Mouse (Mus musculus) small intestine, adult 2 months (tissue): ENCODE results near the gene Nt5c2. TPM values are rescaled to one million over a fixed set of nuclear protein-coding genes. Genes with fewer than 3 reads are reported as not detected.

Experiments used
- H3K27ac ChIP-seq: fragments of 200-500 bp; 2 replicates; pipeline ENCODE4 v1.5.1; 2012; ENCODE audit warnings: low read depth, low read length, control low read depth, inconsistent platforms; ENCODE audit not compliant: insufficient read depth
- H3K27me3 ChIP-seq: fragments of 200-500 bp; 2 replicates; pipeline ENCODE4 v1.6.1; 2012; ENCODE audit warnings: mild to moderate bottlenecking, moderate library complexity, low read length, inconsistent platforms; ENCODE audit not compliant: control insufficient read depth, insufficient read depth
- H3K36me3 ChIP-seq: fragments of 200-500 bp; 2 replicates; pipeline ENCODE4 v1.6.1; 2012; ENCODE audit warnings: mild to moderate bottlenecking, low read length, control low read depth, inconsistent platforms; ENCODE audit not compliant: control insufficient read depth, insufficient read depth
- H3K4me1 ChIP-seq: fragments of 200-500 bp; 2 replicates; pipeline ENCODE4 v1.6.1; 2012; ENCODE audit warnings: low read length, inconsistent platforms, mixed read lengths; ENCODE audit not compliant: control insufficient read depth, insufficient read depth, insufficient read length
- H3K4me3 ChIP-seq: fragments of 200-500 bp; 2 replicates; pipeline ENCODE4 v1.5.1; 2012; ENCODE audit warnings: low read depth, mild to moderate bottlenecking, control low read depth, inconsistent platforms, low read length, moderate library complexity
- CTCF ChIP-seq: fragments of 200-500 bp; IDR thresholded peaks from 2 replicates; pipeline ENCODE4 v1.5.1; 2012; ENCODE audit warnings: low read depth, mild to moderate bottlenecking, control low read depth, inconsistent platforms, low read length, moderate library complexity, mixed read lengths; ENCODE audit not compliant: insufficient replicate concordance, insufficient read length; ENCODE audit errors: extremely low read depth
- POLR2A ChIP-seq: fragments of 200-500 bp; IDR thresholded peaks from 2 replicates; pipeline ENCODE4 v1.6.1; 2012; ENCODE audit warnings: low read depth, mild to moderate bottlenecking, control low read depth, inconsistent platforms, low read length, moderate library complexity
- WGBS: fragments of 180-500 bp; shearing (Covaris S2); methylation state at CpG from one replicate; pipeline ENCODE4 v1.1.7; 2018; 5-methylcytosine and 5-hydroxymethylcytosine counted together
- polyA plus RNA-seq: library from polyadenylated mRNA; depleted of rRNA; stranded (reverse); fragments of >200 nt; gene quantifications from 2 replicates; pipeline ENCODE4 v1.2.3, GENCODE M21; 2012

Gene Nt5c2
- polyA plus RNA-seq, 1 experiment, result 6.1 TPM

- H3K27me3 ChIP-seq, result no peaks in the 10 kb centered on the region
- H3K4me3 ChIP-seq, result no peak overlapping the region
- no peak for TF ChIP-seq CTCF
- TF ChIP-seq POLR2A, result no peak
- H3K4me1 ChIP-seq, result no peaks in the 10 kb centered on the region
- H3K27ac ChIP-seq, result no peak overlapping the region
- WGBS, result 77% methylated on average over 9 of the region's 9 CpGs
- H3K36me3 ChIP-seq, result peaks cover 10% of the 10 kb centered on the region
Measured at GRCm38 (mm10) chr19:47029796-47030195, 14.8 kb upstream of the Nt5c2 start.

DNA sequence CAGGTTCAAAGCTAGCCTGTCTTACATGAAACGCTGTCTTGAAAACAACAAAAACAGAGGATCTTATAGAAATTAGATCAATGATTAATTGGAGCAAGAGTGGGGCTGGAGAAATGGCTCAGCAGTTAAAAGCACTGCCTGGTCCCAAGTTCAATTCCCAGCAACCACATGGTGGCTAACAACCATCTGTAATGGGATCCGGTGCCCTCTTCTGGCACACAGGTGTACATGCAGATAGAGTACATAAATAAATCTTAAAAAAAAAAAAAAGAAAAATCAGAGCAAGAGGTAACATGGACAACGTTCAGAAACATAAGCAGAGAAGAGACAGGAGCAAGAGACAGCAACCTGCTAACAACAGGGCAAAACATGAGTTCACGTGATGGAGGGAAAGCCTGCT lies 11.6 kb upstream of the Nt5c2 start:
- 84% methylated on average over 4 of the region's 4 CpGs for WGBS
- TF ChIP-seq POLR2A, result no peak
- TF ChIP-seq CTCF, result no peak
- H3K27ac ChIP-seq, result no peak overlapping the region
- H3K4me3 ChIP-seq, result no peak overlapping the region
- no peaks in the 10 kb centered on the region for H3K27me3 ChIP-seq
- no peaks in the 10 kb centered on the region for H3K4me1 ChIP-seq
- H3K36me3 ChIP-seq, result no peaks in the 10 kb centered on the region

DNA sequence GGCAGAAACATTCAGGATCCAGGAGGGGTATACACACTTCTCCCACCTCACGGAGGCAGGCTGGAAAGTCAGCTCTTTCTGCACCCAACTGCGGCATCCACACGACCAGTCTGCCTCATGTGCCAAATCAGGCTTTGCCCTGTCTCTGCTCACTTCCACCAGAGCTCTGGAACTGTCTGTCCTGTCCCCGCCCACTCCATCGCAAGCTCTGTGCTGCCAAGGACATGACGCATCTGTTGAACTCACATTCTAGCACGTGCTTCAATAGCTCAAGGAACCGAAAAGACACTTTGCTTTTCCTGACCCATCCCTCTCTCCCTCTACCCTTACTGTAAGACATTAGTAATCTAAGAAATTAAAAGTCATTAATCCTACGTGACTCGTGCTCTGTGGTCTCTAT lies 10.0 kb upstream of the Nt5c2 start:
- H3K36me3 ChIP-seq, result no peaks in the 10 kb centered on the region
- TF ChIP-seq CTCF (no peak), POLR2A (no peak)
- no peaks in the 10 kb centered on the region for H3K4me1 ChIP-seq
- H3K4me3 ChIP-seq, result no peak overlapping the region
- H3K27me3 ChIP-seq, result no peaks in the 10 kb centered on the region
- WGBS, result 52% methylated on average over 10 of the region's 10 CpGs
- no peak overlapping the region for H3K27ac ChIP-seq

DNA sequence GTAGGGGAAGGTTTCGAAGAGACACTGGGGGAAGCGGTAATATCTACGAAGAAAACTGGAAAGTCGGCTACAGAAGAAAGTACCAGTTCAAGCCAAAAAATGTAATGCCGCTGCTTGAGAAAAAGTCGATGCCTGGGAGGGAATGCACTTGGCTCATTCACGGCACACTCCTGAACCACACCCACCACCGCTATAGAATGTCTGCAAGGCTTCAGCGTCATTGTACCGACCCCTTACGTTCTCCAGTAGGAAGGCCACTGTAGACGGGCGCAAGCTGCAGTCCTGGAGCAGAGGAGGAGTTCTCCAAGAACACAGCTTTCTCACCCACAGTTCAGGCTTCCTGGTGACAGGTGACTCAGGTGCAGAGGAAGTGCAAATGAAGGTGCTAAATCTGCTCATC lies 8.6 kb upstream of the Nt5c2 start:
- WGBS, result 75% methylated on average over 13 of the region's 13 CpGs
- Histone ChIP-seq H3K4me3 (no peak overlapping the region), H3K36me3 (no peaks in the 10 kb centered on the region), H3K27me3 (no peaks in the 10 kb centered on the region; the same call in 1 of the 2 replicates), H3K27ac (no peak overlapping the region), H3K4me1 (no peaks in the 10 kb centered on the region)
- TF ChIP-seq CTCF, result no peak
- no peak for TF ChIP-seq POLR2A

DNA sequence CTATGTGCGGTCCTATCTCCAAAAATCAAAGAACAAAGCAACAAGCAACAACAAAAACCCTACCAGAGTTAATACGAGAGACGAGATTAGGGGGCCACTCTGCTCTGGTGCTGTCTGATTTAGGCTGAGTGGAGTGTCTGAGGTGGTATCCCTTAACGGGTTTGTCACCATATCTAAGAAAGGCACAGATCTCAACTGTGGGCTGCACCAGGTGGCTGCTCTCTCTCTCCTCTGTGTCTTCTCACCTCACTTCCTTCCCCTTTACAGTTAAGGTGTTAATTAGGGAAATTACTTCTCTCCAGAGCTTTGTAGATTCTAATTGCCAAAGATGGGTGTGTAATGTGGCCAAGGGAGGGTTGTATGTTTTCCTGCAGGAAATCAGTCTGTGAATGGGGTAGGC lies 7.8 kb upstream of the Nt5c2 start:
- no peaks in the 10 kb centered on the region for H3K4me1 ChIP-seq
- H3K36me3 ChIP-seq, result no peaks in the 10 kb centered on the region
- no peaks in the 10 kb centered on the region; the same call in 1 of the 2 replicates for H3K27me3 ChIP-seq
- 78% methylated on average over 4 of the region's 4 CpGs for WGBS
- no peak for TF ChIP-seq POLR2A
- no peak for TF ChIP-seq CTCF
- no peak overlapping the region for H3K27ac ChIP-seq
- no peak overlapping the region for H3K4me3 ChIP-seq

- Histone ChIP-seq H3K27me3 (peaks cover 20% of the 10 kb centered on the region), H3K4me1 (peaks cover 10% of the 10 kb centered on the region), H3K27ac (no peak overlapping the region), H3K36me3 (no peaks in the 10 kb centered on the region), H3K4me3 (no peak overlapping the region)
- TF ChIP-seq POLR2A, result no peak
- no peak for TF ChIP-seq CTCF
- 31% methylated on average over 6 of the region's 6 CpGs for WGBS
Measured at GRCm38 (mm10) chr19:47019326-47019725, 4.4 kb upstream of the Nt5c2 start.

- H3K4me3 ChIP-seq, result no peak overlapping the region
- peaks cover 10% of the 10 kb centered on the region for H3K4me1 ChIP-seq
- WGBS, result 40% methylated on average over 2 of the region's 2 CpGs
- H3K27ac ChIP-seq, result no peak overlapping the region
- H3K27me3 ChIP-seq, result peaks cover 30% of the 10 kb centered on the region
- TF ChIP-seq CTCF, result no peak
- TF ChIP-seq POLR2A, result no peak
- H3K36me3 ChIP-seq, result no peaks in the 10 kb centered on the region
Measured at GRCm38 (mm10) chr19:47018330-47018729, 3.4 kb upstream of the Nt5c2 start.

DNA sequence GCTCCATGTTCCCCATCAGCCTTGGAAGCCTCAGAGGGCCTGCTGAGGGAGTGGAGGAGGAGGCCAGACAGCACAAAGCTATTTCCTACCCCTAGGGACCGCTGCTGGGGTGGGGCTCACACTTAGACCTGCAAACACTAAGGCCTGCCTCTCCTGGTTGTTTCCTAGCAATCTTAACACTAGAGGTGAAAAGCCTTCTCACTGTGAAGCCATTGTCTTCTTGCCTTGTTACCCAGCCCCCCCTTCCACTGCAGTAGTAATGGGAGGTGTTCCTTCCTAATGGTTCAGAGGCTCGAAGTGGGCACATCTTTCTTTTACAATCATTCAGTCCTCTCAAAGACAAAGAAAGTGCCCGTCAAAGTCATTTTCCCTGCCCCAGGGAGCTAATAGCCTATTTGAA lies 2.9 kb upstream of the Nt5c2 start:
- Histone ChIP-seq H3K27ac (no peak overlapping the region), H3K4me3 (no peak overlapping the region), H3K36me3 (no peaks in the 10 kb centered on the region), H3K4me1 (peaks cover 10% of the 10 kb centered on the region), H3K27me3 (peaks cover 33% of the 10 kb centered on the region)
- no peak for TF ChIP-seq CTCF
- WGBS, result 9% methylated on average over 3 of the region's 3 CpGs
